Mouse (Mus musculus): ENCODE results near the gene Ctss. TPM values are rescaled to one million over a fixed set of nuclear protein-coding genes. Genes with fewer than 3 reads are reported as not detected.
"Not testable (repeated sequence)": the region's sequence is repeated elsewhere in the genome, so short reads cannot be mapped to it uniquely, and the experiment has no call there.

Ctss gene
- polyA plus RNA-seq, 1 experiment, result 18.1 TPM

DNA sequence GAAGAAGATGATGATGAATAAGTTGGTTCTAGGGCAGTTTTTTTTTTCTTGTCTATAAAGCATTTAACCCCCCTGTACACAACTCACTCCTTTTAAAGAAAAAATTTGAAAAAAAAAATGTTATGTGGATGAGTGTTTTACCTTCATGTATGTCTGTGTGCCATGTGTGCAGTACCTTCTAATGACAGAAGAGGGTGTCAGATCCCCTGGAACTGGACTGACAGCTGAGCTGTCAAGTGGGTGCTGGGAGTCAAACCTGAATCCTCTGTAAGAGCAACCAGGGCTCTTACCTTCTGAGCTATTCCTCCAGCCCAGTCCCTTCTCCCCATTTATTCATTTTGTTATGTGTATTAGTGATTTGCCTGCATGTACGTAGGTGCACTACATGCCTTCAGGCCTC lies 4.4 kb downstream of the Ctss start:
- H3K4me1 ChIP-seq (ENCODE audit: control insufficient read depth, insufficient read depth, low read length), result no peaks in the 10 kb centered on the region
- H3K27ac ChIP-seq (ENCODE audit: insufficient read depth, low read depth, low read length), result no peak overlapping the region
- H3K4me3 ChIP-seq (ENCODE audit: insufficient read depth, low read depth, low read length), result no peak overlapping the region
- TF ChIP-seq CTCF (conservative IDR thresholded peaks at IDR 0.05; ENCODE audit: insufficient read depth, insufficient read length, low read depth, low read length) (no peak), POLR2A (IDR thresholded peaks at IDR 0.05; ENCODE audit: low read depth, low read length) (no peak)
- no peaks in the 10 kb centered on the region for H3K36me3 ChIP-seq (ENCODE audit: control insufficient read depth, insufficient read depth, low read length)
- WGBS, result 95% methylated on average over 1 of the region's 1 CpGs
- H3K27me3 ChIP-seq (replicated peaks; ENCODE audit: control insufficient read depth, insufficient read depth, low read length), result no peaks in the 10 kb centered on the region
- DNase-seq, result no peak

DNA sequence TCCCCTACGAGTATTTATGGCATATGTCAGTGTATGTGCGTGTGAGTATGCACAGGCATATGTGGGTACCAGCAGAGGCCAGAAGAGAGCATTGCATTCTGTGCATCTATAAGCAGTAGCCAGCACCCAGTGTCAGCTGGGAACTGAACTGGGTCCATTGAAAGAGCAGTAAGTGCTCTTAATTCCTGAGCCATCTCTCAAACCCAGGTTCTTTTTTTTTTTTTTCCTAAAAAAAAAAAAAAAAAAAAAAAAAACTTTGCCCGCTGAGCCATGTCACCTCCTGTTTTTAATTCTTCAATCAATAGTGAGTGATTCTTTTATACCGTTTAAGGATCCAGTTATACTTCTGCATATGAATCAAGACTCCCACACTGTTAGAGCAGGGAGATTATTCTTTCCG lies 6.8 kb downstream of the Ctss start:
- DNase-seq, result no peak
- no peaks in the 10 kb centered on the region for H3K36me3 ChIP-seq (ENCODE audit: control insufficient read depth, insufficient read depth, low read length)
- TF ChIP-seq POLR2A (IDR thresholded peaks at IDR 0.05; ENCODE audit: low read depth, low read length) (no peak), CTCF (conservative IDR thresholded peaks at IDR 0.05; ENCODE audit: insufficient read depth, insufficient read length, low read depth, low read length) (no peak)
- no peak overlapping the region for H3K4me3 ChIP-seq (ENCODE audit: insufficient read depth, low read depth, low read length)
- H3K4me1 ChIP-seq (ENCODE audit: control insufficient read depth, insufficient read depth, low read length), result no peaks in the 10 kb centered on the region
- H3K27me3 ChIP-seq (replicated peaks; ENCODE audit: control insufficient read depth, insufficient read depth, low read length), result no peaks in the 10 kb centered on the region
- 84% methylated on average over 5 of the region's 5 CpGs for WGBS
- H3K27ac ChIP-seq (ENCODE audit: insufficient read depth, low read depth, low read length), result no peak overlapping the region

DNA sequence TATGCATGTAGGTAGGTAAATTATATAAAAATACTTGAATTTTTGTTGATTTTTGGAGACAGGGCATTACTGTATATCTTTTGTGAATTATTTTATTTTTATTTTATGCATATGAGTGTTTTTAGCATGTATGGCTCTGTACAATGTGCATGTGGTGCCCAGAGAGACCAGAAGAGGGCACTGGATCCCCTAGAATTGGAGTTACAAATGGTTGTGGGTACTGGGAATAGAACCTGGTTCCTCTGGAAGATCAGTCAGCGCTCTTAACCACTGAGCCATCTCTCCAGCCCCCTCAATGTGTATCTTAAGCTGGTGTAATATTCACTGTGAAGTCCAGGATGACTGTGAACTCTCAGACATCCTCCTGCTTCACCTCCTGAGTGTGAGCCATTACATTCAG lies 8.3 kb downstream of the Ctss start:
- WGBS, result 91% methylated on average over 1 of the region's 1 CpGs
- TF ChIP-seq CTCF (conservative IDR thresholded peaks at IDR 0.05; ENCODE audit: insufficient read depth, insufficient read length, low read depth, low read length) (no peak), POLR2A (IDR thresholded peaks at IDR 0.05; ENCODE audit: low read depth, low read length) (no peak)

DNA sequence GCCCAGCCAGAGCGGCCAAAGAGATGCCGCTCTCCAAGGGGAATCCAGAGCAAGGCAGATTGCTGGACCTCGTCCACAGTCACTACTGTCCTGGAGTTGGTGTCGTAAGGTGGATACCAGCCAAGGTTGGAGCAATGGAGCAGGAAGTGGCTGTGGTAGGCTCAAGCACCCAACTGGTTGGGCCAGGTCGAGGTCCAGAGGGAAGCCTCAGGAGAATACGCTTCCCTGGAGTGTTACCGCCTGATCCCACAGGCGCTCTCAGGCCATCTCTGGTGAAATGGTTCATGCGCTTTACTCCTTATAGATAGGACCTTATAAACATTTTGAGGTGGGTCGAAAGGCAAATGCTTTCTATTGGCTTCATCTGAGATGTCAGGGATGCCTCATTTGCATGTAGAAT lies 12.3 kb downstream of the Ctss start:
- 89% methylated on average over 10 of the region's 10 CpGs for WGBS
- H3K4me1 ChIP-seq (ENCODE audit: control insufficient read depth, insufficient read depth, low read length), result no peaks in the 10 kb centered on the region
- DNase-seq, result no peak
- no peaks in the 10 kb centered on the region for H3K36me3 ChIP-seq (ENCODE audit: control insufficient read depth, insufficient read depth, low read length)
- no peak overlapping the region for H3K4me3 ChIP-seq (ENCODE audit: insufficient read depth, low read depth, low read length)
- TF ChIP-seq CTCF (conservative IDR thresholded peaks at IDR 0.05; ENCODE audit: insufficient read depth, insufficient read length, low read depth, low read length) (no peak), POLR2A (IDR thresholded peaks at IDR 0.05; ENCODE audit: low read depth, low read length) (no peak)
- no peaks in the 10 kb centered on the region for H3K27me3 ChIP-seq (replicated peaks; ENCODE audit: control insufficient read depth, insufficient read depth, low read length)
- no peak overlapping the region for H3K27ac ChIP-seq (ENCODE audit: insufficient read depth, low read depth, low read length)

More for the DNA sequence above, 8.3 kb downstream of the Ctss start:
- no peaks in the 10 kb centered on the region for H3K4me1 ChIP-seq (ENCODE audit: control insufficient read depth, insufficient read depth, low read length)
- no peaks in the 10 kb centered on the region for H3K36me3 ChIP-seq (ENCODE audit: control insufficient read depth, insufficient read depth, low read length)
- H3K27ac ChIP-seq (ENCODE audit: insufficient read depth, low read depth, low read length), result no peak overlapping the region
- H3K4me3 ChIP-seq (ENCODE audit: insufficient read depth, low read depth, low read length), result no peak overlapping the region
- H3K27me3 ChIP-seq (replicated peaks; ENCODE audit: control insufficient read depth, insufficient read depth, low read length), result no peaks in the 10 kb centered on the region
- no peak for DNase-seq

DNA sequence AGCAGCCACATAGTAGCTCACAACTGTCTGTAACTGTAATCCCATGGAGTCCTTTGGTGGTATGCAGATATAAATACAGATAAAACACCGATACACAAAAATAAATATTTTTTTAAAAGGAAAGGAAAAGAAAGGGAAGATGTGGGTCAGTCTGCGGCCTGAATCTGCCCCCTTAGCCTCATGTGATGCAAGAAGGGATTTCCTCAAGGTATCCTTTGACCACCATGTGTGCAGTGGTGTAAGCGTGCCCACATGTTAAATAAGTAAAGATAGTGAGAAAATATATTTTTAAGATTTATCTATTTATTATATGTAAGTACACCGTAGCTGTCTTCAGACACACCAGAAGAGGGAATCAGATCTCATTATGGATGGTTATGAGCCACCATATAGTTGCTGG lies 13.3 kb downstream of the Ctss start:
- no peak for TF ChIP-seq POLR2A (IDR thresholded peaks at IDR 0.05; ENCODE audit: low read depth, low read length)
- TF ChIP-seq CTCF (conservative IDR thresholded peaks at IDR 0.05; ENCODE audit: insufficient read depth, insufficient read length, low read depth, low read length), result no peak

DNA sequence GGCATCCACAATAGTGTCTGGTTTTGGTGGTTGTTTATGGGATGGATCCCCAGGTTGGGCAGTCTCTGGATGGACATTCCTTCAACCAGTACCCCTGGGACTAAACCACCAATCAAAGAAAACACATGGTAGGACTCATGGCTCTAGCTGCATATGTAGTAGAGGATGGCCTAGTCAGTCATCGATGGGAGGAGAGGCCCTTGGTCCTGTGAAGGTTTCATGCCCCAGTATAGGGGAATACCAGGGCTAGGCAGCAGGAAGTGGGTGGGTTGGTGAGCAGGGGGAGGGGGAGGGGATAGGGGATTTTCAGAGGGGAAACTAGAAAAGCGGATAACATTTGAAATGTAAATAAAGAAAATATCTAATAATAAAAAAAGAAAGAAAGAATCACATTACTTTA lies 14.6 kb downstream of the Ctss start:
- not testable (repeated sequence) for DNase-seq; H3K27me3 ChIP-seq (replicated peaks; ENCODE audit: control insufficient read depth, insufficient read depth, low read length); H3K4me3 ChIP-seq (ENCODE audit: insufficient read depth, low read depth, low read length); H3K4me1 ChIP-seq (ENCODE audit: control insufficient read depth, insufficient read depth, low read length); H3K27ac ChIP-seq (ENCODE audit: insufficient read depth, low read depth, low read length); H3K36me3 ChIP-seq (ENCODE audit: control insufficient read depth, insufficient read depth, low read length)
- 83% methylated on average over 2 of the region's 2 CpGs for WGBS

More for the DNA sequence above, 13.3 kb downstream of the Ctss start:
- H3K27me3 ChIP-seq (replicated peaks; ENCODE audit: control insufficient read depth, insufficient read depth, low read length), result no peaks in the 10 kb centered on the region
- no peaks in the 10 kb centered on the region for H3K4me1 ChIP-seq (ENCODE audit: control insufficient read depth, insufficient read depth, low read length)
- H3K36me3 ChIP-seq (ENCODE audit: control insufficient read depth, insufficient read depth, low read length), result no peaks in the 10 kb centered on the region
- no peak for DNase-seq
- H3K4me3 ChIP-seq (ENCODE audit: insufficient read depth, low read depth, low read length), result no peak overlapping the region
- no peak overlapping the region for H3K27ac ChIP-seq (ENCODE audit: insufficient read depth, low read depth, low read length)
- WGBS, result 95% methylated on average over 4 of the region's 4 CpGs

DNA sequence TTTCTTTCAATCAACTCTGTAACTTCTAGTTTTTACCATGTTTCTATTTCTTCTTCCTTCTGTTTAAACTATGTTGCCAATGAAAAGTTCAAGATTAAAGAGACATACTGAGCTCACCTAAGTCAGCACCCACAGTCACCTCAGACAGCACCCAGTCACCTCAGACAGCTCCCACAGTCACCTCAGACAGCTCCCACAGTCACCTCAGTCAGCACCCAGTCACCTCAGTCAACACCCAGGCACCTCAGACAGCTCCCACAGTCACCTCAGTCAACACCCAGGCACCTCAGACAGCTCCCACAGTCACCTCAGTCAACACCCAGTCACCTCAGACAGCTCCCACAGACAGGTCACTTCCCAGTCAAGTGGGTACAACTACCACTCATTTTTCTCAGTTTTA lies 15.6 kb downstream of the Ctss start:
- no peaks in the 10 kb centered on the region for H3K4me1 ChIP-seq (ENCODE audit: control insufficient read depth, insufficient read depth, low read length)
- no peak for DNase-seq
- H3K4me3 ChIP-seq (ENCODE audit: insufficient read depth, low read depth, low read length), result no peak overlapping the region
- H3K36me3 ChIP-seq (ENCODE audit: control insufficient read depth, insufficient read depth, low read length), result no peaks in the 10 kb centered on the region
- H3K27ac ChIP-seq (ENCODE audit: insufficient read depth, low read depth, low read length), result no peak overlapping the region
- no peaks in the 10 kb centered on the region for H3K27me3 ChIP-seq (replicated peaks; ENCODE audit: control insufficient read depth, insufficient read depth, low read length)
- TF ChIP-seq POLR2A (IDR thresholded peaks at IDR 0.05; ENCODE audit: low read depth, low read length) (no peak), CTCF (conservative IDR thresholded peaks at IDR 0.05; ENCODE audit: insufficient read depth, insufficient read length, low read depth, low read length) (no peak)

DNA sequence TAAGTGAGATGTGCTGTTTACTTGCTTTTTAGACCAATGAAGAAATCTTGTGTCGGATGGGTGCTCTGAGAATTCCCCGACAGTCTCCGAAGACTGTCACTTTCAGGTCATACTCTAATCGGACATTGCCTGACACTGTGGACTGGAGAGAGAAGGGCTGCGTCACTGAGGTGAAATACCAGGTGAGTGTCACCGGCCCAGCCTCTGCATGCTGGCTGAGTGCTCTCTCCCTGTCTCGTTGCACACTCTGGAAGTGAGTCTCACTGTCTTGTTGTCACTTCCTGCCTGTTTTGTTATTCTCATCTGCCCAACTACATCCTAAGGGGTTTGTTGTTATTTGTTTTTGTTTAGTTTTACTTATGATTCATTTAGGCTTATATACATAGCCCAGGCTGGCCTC lies 16.4 kb downstream of the Ctss start:
- Histone ChIP-seq H3K36me3 (ENCODE audit: control insufficient read depth, insufficient read depth, low read length) (no peaks in the 10 kb centered on the region), H3K4me3 (ENCODE audit: insufficient read depth, low read depth, low read length) (no peak overlapping the region), H3K27me3 (replicated peaks; ENCODE audit: control insufficient read depth, insufficient read depth, low read length) (no peaks in the 10 kb centered on the region), H3K27ac (ENCODE audit: insufficient read depth, low read depth, low read length) (no peak overlapping the region), H3K4me1 (ENCODE audit: control insufficient read depth, insufficient read depth, low read length) (no peaks in the 10 kb centered on the region)
- TF ChIP-seq CTCF (conservative IDR thresholded peaks at IDR 0.05; ENCODE audit: insufficient read depth, insufficient read length, low read depth, low read length), result no peak
- no peak for TF ChIP-seq POLR2A (IDR thresholded peaks at IDR 0.05; ENCODE audit: low read depth, low read length)
- no peak for DNase-seq
- WGBS, result 69% methylated on average over 7 of the region's 7 CpGs
